ENCODE assay signal across 34 mouse cellular contexts in genomic region chr19:32840491-32840890, GRCm38 (mm10).
"Had no signal": no experiment of that assay in that cellular context is flagged by ENCODE, and none has a peak within 500 bp of the region (broad histone marks: within the 10 kb centered on the region; RNA-seq: fewer than 3 reads in every experiment).

No protein-coding gene starts in this region.

- H3K27me3 ChIP-seq: heart, embryonic 12.5 days; heart, embryonic 13.5 days; heart, embryonic 15.5 days; hindbrain, embryonic 12.5 days; hindbrain, embryonic 13.5 days; hindbrain, embryonic 15.5 days; intestine, embryonic 15.5 days; kidney, embryonic 15.5 days had no signal

- H3K27ac ChIP-seq: heart, embryonic 13.5 days; heart, embryonic 15.5 days; hindbrain, embryonic 10.5 days; hindbrain, embryonic 12.5 days; hindbrain, embryonic 13.5 days; hindbrain, embryonic 14.5 days; hindbrain, embryonic 15.5 days; intestine, embryonic 15.5 days; kidney, embryonic 15.5 days; kidney, postnatal 0 days; layer of hippocampus, adult 2 months; left cerebral cortex, adult 2 months had no signal

- H3K4me3 ChIP-seq: heart, embryonic 12.5 days; heart, embryonic 13.5 days; heart, embryonic 15.5 days; hindbrain, embryonic 10.5 days; hindbrain, embryonic 12.5 days; hindbrain, embryonic 13.5 days; hindbrain, embryonic 15.5 days; intestine, embryonic 15.5 days; kidney, embryonic 15.5 days; layer of hippocampus, adult 2 months; left cerebral cortex, adult 2 months had no signal

- ATAC-seq: hindbrain, embryonic 16.5 days; inflammation-experienced regulatory T-cells, adult 6 months; intestine, embryonic 15.5 days; intestine, embryonic 16.5 days; intestine, postnatal 0 days had no signal

- DNase-seq: heart, postnatal 10 days; heart, postnatal 14 days; heart, postnatal 36 days; heart, postnatal 4 days; kidney, adult 11 months; kidney, adult 18-20 months; kidney, adult 2 months; kidney, adult 8-10 months; kidney, adult 9 months; kidney, postnatal 10 days; kidney, postnatal 14 days; kidney, postnatal 25 days; kidney, postnatal 36 days; kidney, postnatal 4 days; layer of hippocampus, adult 9-11 months; layer of hippocampus, postnatal 36 days had no signal

- H3K9me3 ChIP-seq: heart, embryonic 15.5 days; hindbrain, embryonic 12.5 days; hindbrain, embryonic 15.5 days; intestine, embryonic 15.5 days; kidney, embryonic 15.5 days had no signal

- H3K36me3 ChIP-seq: heart, embryonic 12.5 days; heart, embryonic 15.5 days; hindbrain, embryonic 10.5 days; hindbrain, embryonic 12.5 days; hindbrain, embryonic 13.5 days; intestine, embryonic 15.5 days; kidney, embryonic 15.5 days had no signal

- H3K9ac ChIP-seq: heart, embryonic 12.5 days; heart, embryonic 13.5 days; heart, embryonic 15.5 days; hindbrain, embryonic 12.5 days; hindbrain, embryonic 13.5 days; hindbrain, embryonic 14.5 days; hindbrain, embryonic 15.5 days; intestine, embryonic 15.5 days; kidney, embryonic 15.5 days had no signal

- H3K4me2 ChIP-seq: heart, embryonic 11.5 days; heart, embryonic 12.5 days; heart, embryonic 13.5 days; heart, embryonic 15.5 days; hindbrain, embryonic 12.5 days; hindbrain, embryonic 13.5 days; hindbrain, embryonic 14.5 days; hindbrain, embryonic 15.5 days; intestine, embryonic 15.5 days; kidney, embryonic 15.5 days had no signal

- H3K4me1 ChIP-seq: heart, embryonic 12.5 days; heart, embryonic 13.5 days; heart, embryonic 15.5 days; hindbrain, embryonic 10.5 days; hindbrain, embryonic 12.5 days; hindbrain, embryonic 13.5 days; hindbrain, embryonic 15.5 days; intestine, embryonic 15.5 days; kidney, embryonic 15.5 days had no signal
